ENCODE assay signal across 8 mouse cellular contexts in the genomic region with DNA sequence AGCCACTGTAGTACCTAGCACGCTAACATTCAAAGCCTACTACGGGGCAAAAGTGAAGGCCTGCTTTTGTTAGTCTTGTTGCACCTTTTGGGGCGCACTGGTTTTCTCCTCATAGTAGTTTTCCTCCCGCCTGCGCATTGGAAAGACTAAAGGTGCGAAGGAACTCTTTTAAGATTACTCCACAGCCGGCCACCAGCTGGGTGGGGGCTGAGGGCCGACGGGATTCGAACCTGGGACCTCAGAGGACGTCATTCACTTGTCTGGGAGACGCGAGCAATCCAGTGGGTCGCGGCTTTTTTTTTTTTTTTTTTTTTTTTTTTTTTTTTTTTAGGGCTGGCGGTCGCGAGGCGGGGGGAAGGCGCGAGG. TPM values are rescaled to one million over a fixed set of nuclear protein-coding genes. Genes with fewer than 3 reads are reported as not detected.
DNase-seq lines count a peak whose midpoint lies in the region; ATAC-seq and TF ChIP-seq lines count a peak whose summit lies in the region.

No protein-coding gene starts in this region.

- H3K4me3 ChIP-seq in heart, embryonic 12.5 days = peak overlapping the region; percentile 90
- peak overlapping the region; percentile 97 for H3K4me3 ChIP-seq in hindbrain, embryonic 10.5 days
- peak overlapping the region; percentile 98 for H3K4me3 ChIP-seq in liver, postnatal 0 days (ENCODE audit: low read depth, low read length)

- DNase-seq in heart, postnatal 14 days = no peak
- DNase-seq in thymus, adult 18-20 months = peak; percentile 24 to 47
- DNase-seq in thymus, postnatal 14 days = no peak
- no peak for DNase-seq in hindbrain, embryonic 10.5 days (ENCODE audit: low spot score)
- DNase-seq in liver, postnatal 0 days = no peak
- no peak for DNase-seq in urinary bladder, postnatal 25 days (ENCODE audit: low spot score)
- no peak for DNase-seq in urinary bladder, postnatal 4 days (ENCODE audit: low spot score in 2 of 2)

- TF ChIP-seq EP300 in liver, postnatal 0 days (IDR thresholded peaks at IDR 0.05; ENCODE audit: low read depth) = no peak

- H3K27ac ChIP-seq in heart, embryonic 12.5 days (ENCODE audit: poor library complexity, severe bottlenecking) = peak overlapping the region; percentile 38; the same call in 1 of the 2 replicates
- peak overlapping the region; percentile 99 for H3K27ac ChIP-seq in hindbrain, embryonic 10.5 days
- H3K27ac ChIP-seq in liver, postnatal 0 days (ENCODE audit: low read depth) = peak overlapping the region; percentile 95; the same call in 1 of the 2 replicates

- ATAC-seq in heart, embryonic 12.5 days (ENCODE audit: insufficient number of reproducible peaks, low FRiP score) = no peak; the same call in 1 of the 2 replicates
- ATAC-seq in liver, postnatal 0 days = no peak

- 10% methylated on average over 15 of the region's 21 CpGs for WGBS in heart, embryonic 12.5 days
- WGBS in hindbrain, embryonic 10.5 days = 9% methylated on average over 21 of the region's 21 CpGs
- WGBS in liver, postnatal 0 days (ENCODE audit: insufficient replicate concordance) = 13% methylated on average over 14 of the region's 21 CpGs

- intact Hi-C loops in heart, postnatal 14 days (cut with DNase I) = loop anchor here (5.0 kb wide), 1 partner anchor 38 kb away; no protein-coding TSS in a partner anchor

- H3K9me3 ChIP-seq in heart, embryonic 12.5 days (replicated peaks) = no peaks in the 10 kb centered on the region
- no peaks in the 10 kb centered on the region for H3K9me3 ChIP-seq in hindbrain, embryonic 10.5 days
- no peaks in the 10 kb centered on the region for H3K9me3 ChIP-seq in liver, postnatal 0 days (ENCODE audit: low read length)

- peak overlapping the region; percentile 97 for H3K9ac ChIP-seq in heart, embryonic 12.5 days
- H3K9ac ChIP-seq in liver, postnatal 0 days (replicated peaks) = peak overlapping the region; percentile 99

- H3K4me1 ChIP-seq in heart, embryonic 12.5 days (replicated peaks) = peaks cover 30% of the 10 kb centered on the region
- H3K4me1 ChIP-seq in hindbrain, embryonic 10.5 days (replicated peaks) = peaks cover 28% of the 10 kb centered on the region
- H3K4me1 ChIP-seq in liver, postnatal 0 days (ENCODE audit: insufficient read depth) = peaks cover 17% of the 10 kb centered on the region

- H3K36me3 ChIP-seq in heart, embryonic 12.5 days = no peaks in the 10 kb centered on the region
- no peaks in the 10 kb centered on the region for H3K36me3 ChIP-seq in hindbrain, embryonic 10.5 days
- no peaks in the 10 kb centered on the region for H3K36me3 ChIP-seq in liver, postnatal 0 days (replicated peaks; ENCODE audit: insufficient read depth, low read length)

- no peak for TF ChIP-seq CTCF in liver, postnatal 0 days (IDR thresholded peaks at IDR 0.05; ENCODE audit: low read depth)

- H3K4me2 ChIP-seq in heart, embryonic 12.5 days = peak overlapping the region; percentile 68
- H3K4me2 ChIP-seq in liver, postnatal 0 days (ENCODE audit: low read depth, low read length) = peak overlapping the region; percentile 85

- no peaks in the 10 kb centered on the region for H3K27me3 ChIP-seq in heart, embryonic 12.5 days (replicated peaks)
- peaks cover 6% of the 10 kb centered on the region; the same call in 1 of the 2 replicates for H3K27me3 ChIP-seq in hindbrain, embryonic 10.5 days (ENCODE audit: insufficient read depth, poor library complexity, severe bottlenecking)
- no peaks in the 10 kb centered on the region for H3K27me3 ChIP-seq in liver, postnatal 0 days (ENCODE audit: insufficient read depth, low read length)

RNA-seq across cellular contexts. Expression of a gene that starts 0.3 kb away (rescaled TPM):
- polyA plus RNA-seq in heart, embryonic 12.5 days (2016; fragmentation: Nextera tagmentation; extraction: Ambion mirVana) = 90.1 and 102 TPM in 2 replicates
- total RNA-seq in heart, postnatal 14 days (2021) = 10 to 100 TPM; 54.0 to 61.7 TPM
- polyA plus RNA-seq in hindbrain, embryonic 10.5 days (2016; fragmentation: Nextera tagmentation; extraction: Ambion mirVana) = 44.1 and 59.1 TPM in 2 replicates
- 9.0 and 10.7 TPM in 2 replicates for polyA plus RNA-seq in liver, postnatal 0 days (2015; fragmentation: Nextera tagmentation; extraction: Ambion mirVana)

Comparison
In these comparisons a context has a peak if more than half of its experiments do, and no peak if none do; other contexts are left out.
1. DNase-seq: peak in thymus, adult 18-20 months (2 of 2); none in heart, postnatal 14 days (0 of 2), thymus, postnatal 14 days (single experiment), hindbrain, embryonic 10.5 days (single experiment), liver, postnatal 0 days (single experiment), urinary bladder, postnatal 25 days (single experiment) and urinary bladder, postnatal 4 days (0 of 2).
2. H3K27ac ChIP-seq: peak in every context shown above with its lines; median percentile 99 in hindbrain, embryonic 10.5 days; 95 in liver, postnatal 0 days; 38 in heart, embryonic 12.5 days.
3. Peak in every context shown above with its lines, with median percentiles within 50 percentile points of each other: H3K4me3 ChIP-seq.